Mouse (Mus musculus): Measurements from ENCODE around the gene Gm9780.
"Not testable (repeated sequence)": the region's sequence is repeated elsewhere in the genome, so short reads cannot be mapped to it uniquely, and the experiment has no call there.

GRCm38 (mm10) chr14:26025653-26026052 lies 16.9 kb downstream of the Gm9780 start:
- TF ChIP-seq CTCF (IDR thresholded peaks at IDR 0.05; ENCODE audit: borderline replicate concordance, control insufficient read depth, extremely low read depth, insufficient read depth, low read length, poor library complexity); POLR2A (IDR thresholded peaks at IDR 0.05; ENCODE audit: control insufficient read depth, extremely low read depth, insufficient read depth, low read length, poor library complexity): not testable (repeated sequence)

Measured in thymus, adult 2 months (tissue).